Mouse (Mus musculus) stomach, postnatal 0 days (tissue): ENCODE data around the gene Gm47985.

ENCODE experiments used
- CTCF ChIP-seq: IDR thresholded peaks from 2 replicates; pipeline ENCODE4 v1.5.1; 2016; ENCODE audit warnings: antibody characterized with exemption, low read depth, mild to moderate bottlenecking, moderate library complexity
- EP300 ChIP-seq: optimal IDR thresholded peaks from 2 replicates; pipeline ENCODE3; 2016; ENCODE audit warnings: antibody characterized with exemption

DNA sequence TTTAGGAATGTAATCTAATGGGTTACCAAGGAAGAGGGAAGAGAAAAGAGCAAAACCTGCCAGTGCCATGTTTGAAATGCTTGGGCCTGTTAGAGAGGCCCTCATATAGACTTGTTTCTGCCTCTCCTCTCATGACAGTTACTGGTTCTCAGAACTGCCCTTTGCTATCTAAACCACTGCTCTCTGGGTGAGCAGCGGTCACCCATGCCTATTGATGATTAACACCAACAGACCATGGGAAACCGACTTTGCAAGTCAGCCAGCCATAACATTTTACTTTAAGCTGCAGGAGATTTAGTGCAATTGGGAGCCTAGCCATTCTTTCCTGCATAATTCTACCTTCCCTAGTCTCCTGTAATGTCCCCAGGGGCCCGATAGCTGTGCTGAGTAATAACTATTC lies 34.1 kb downstream of the Gm47985 start:
- TF ChIP-seq CTCF (no peak), EP300 (no peak)
